Mouse (Mus musculus): Measurements from ENCODE around the gene Phka2. TPM values are rescaled to one million over a fixed set of nuclear protein-coding genes. Genes with fewer than 3 reads are reported as not detected.

Gene Phka2
- total RNA-seq, 2 experiments from 2014 or later, result 4.0 to 6.3 TPM

- no peak for DNase-seq
- intact Hi-C loops (cut with DNase I), result no loop called here
Observed at GRCm38 (mm10) chrX:160598055-160598454, 96.1 kb downstream of the Phka2 start.

DNA sequence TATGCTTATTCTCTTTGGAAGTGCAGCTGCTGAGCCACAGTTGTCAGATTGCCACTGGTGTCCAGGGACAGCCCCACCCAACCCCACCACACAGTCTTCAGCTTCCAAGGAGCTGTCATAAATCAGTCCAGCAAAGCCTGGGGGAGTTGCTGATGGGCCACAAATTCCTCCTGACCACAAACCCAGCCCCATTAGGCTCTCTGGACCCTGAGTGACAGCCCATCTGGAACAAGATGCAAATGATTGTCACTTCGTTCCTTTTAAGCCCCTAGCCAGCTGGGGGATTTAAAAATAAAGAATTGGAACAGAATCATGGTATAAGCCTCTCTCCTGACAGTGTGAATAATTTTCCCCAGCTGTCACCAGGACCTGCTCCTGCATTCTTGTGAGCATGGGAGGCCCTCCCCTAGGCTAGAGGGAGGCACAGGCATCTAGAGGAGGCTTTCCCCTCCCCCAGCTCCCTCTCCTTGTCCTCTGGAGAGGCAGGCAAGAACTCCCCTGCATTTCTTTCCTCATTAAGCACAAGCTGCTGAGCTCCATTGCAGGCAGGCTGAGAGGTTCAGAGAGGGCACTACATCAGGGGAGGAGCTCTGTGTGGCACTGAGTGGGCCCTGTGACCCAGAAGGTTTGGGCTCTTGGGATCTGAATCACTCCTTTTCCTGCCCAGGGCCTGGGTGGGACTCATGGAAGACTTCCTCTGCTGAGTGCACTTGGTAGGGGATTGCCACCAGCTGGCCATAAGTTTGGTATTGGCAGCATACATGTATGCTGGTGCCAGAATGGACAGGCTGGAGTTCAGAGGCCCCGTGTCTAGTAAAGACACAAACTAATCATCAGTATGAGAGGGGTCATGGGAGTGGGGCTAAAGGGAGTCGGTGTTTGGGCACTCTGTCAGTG is 96.8 kb downstream of the Phka2 start:
- intact Hi-C loops (cut with DNase I), result no loop called here
- no peak for DNase-seq

DNA sequence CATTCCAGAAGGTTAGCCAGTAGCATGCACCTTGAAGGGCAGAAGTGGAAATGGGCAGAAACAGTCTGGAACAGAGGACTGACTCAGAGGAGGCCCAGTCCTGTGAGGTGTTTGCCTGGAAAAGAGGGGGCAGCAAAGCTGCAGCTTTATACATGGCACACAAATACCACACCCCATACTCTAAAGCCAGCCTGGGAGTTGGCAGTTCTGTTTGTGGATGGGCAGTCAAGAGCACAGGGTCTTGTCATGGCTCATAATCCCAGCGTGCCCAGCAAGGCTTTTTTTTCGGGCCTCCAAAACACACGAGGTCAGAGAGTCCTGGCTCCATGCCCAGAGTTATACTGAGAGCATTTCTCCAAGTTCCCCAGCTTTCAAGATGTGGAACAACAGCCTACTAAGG is 99.1 kb downstream of the Phka2 start:
- intact Hi-C loops (cut with DNase I), result no loop called here
- DNase-seq, result no peak

GRCm38 (mm10) chrX:160602770-160603169 is 100.8 kb downstream of the Phka2 start:
- no peak for DNase-seq
- intact Hi-C loops (cut with DNase I), result no loop called here

- DNase-seq, result no peak
- intact Hi-C loops (cut with DNase I), result no loop called here
Observed at GRCm38 (mm10) chrX:160603316-160603715, 101.3 kb downstream of the Phka2 start.

GRCm38 (mm10) chrX:160603981-160604541 is 102.1 kb downstream of the Phka2 start:
- DNase-seq, result no peak
- intact Hi-C loops (cut with DNase I), result no loop called here

DNA sequence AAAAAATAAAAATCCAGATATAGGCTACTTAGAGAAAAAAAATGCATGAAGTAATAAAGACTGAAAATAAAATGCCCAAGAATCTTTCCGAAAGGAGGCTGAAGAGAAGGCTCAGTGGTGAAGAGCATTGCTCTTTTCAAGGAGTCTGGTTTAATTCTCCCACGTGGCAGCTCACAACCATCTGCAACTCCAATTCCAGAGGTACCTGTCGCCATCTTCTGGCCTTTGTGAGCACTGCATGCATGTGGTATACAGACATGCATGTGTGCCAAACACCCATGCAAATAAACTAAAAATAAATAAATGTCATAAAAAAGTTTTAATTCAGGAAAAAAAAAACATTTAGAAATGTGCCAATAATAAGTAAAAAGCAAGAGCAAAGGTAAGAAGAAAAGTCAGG is 107.9 kb downstream of the Phka2 start:
- no peak for DNase-seq
- intact Hi-C loops (cut with DNase I), result no loop called here

- DNase-seq, result no peak
- intact Hi-C loops (cut with DNase I), result no loop called here
Observed at GRCm38 (mm10) chrX:160610482-160610881, 108.5 kb downstream of the Phka2 start.

DNA sequence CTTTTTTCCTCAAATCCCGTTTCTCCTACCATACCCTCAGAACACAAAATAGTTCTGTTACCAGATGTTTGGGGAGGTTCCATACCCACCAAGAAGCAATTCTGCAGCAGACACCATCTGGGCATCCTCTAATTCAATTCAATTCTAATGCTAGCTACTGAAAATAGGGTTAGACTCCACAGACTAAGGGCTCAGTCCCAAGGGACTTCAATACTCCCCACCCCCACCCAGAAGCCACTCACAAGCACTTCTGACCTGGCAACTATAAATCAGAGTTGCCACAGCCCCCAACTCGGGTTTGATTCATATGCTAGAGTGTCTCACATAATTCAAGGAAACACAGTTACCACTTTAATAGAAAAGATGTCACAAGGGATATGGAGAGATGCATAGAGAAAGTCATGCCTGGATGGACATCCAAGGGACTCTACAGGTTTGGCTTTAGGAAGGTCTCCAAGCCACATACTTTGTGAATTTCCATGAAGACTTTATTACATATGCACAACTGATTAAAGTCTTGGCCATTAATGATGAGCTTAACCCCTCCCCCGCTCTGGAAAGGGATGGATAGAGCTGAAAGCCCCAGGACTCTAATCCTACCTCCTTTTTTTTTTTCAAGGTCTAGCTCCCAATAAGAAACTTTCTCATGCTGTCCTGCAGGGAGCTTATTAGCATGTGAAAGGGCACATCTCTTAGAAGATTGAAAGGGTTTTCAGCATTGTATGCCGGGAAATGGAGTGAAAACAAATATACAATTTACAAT is 109.1 kb downstream of the Phka2 start:
- intact Hi-C loops (cut with DNase I), result no loop called here
- DNase-seq, result no peak

Other genes starting within 250 kb of the Phka2 start
- 1 to 10 TPM in 1 of 2 experiments, under 1 TPM in 1; 0.39 to 1.4 TPM for gene Adgrg2, start 111.5 kb upstream of the Phka2 start, total RNA-seq (2021)
- not detected for gene Ppef1, start 233.6 kb downstream of the Phka2 start, total RNA-seq (2021)

All from gastrocnemius, postnatal 36 days (tissue).